Mouse (Mus musculus) ES-E14 (cell line): ENCODE results near the gene 5330417C22Rik.

Source experiments
- CHD2 ChIP-seq: IDR thresholded peaks from 2 replicates; pipeline ENCODE4 v1.6.1; 2014; ENCODE audit warnings: mild to moderate bottlenecking, low read depth, low read length, inconsistent platforms
- ZNF384 ChIP-seq: IDR thresholded peaks from 2 replicates; pipeline ENCODE4 v1.6.1; 2012; ENCODE audit warnings: low read depth, low read length, inconsistent platforms

GRCm38 (mm10) chr3:108528489-108528888 is 7.8 kb downstream of the 5330417C22Rik start:
- TF ChIP-seq CHD2 (no peak), ZNF384 (no peak)
